Mouse (Mus musculus) liver, embryonic 13.5 days (tissue): ENCODE measurements around the gene Tbk1. TPM values are rescaled to one million over a fixed set of nuclear protein-coding genes. Genes with fewer than 3 reads are reported as not detected.

ENCODE experiments used
- ATAC-seq: fragments of 200-750 bp; cut with Nextera tagmentation; 2 replicates; pipeline ENCODE4 v1.8.0; 2017; ENCODE audit warnings: low read depth, mild to moderate bottlenecking, moderate number of reproducible peaks, moderate library complexity
- DNase-seq: peaks from one replicate; pipeline ENCODE4 v3.0.0; 2022
- H3K27ac ChIP-seq: fragments of 300-500 bp; sonication (generic); 2 replicates; pipeline ENCODE4 v1.5.1; 2015; ENCODE audit warnings: moderate library complexity, mild to moderate bottlenecking, inconsistent platforms
- H3K27me3 ChIP-seq: fragments of 300-500 bp; sonication (generic); 2 replicates; pipeline ENCODE4 v1.6.1; 2015; ENCODE audit warnings: mild to moderate bottlenecking, inconsistent platforms
- H3K36me3 ChIP-seq: fragments of 300-500 bp; sonication (generic); 2 replicates; pipeline ENCODE4 v1.6.1; 2015; ENCODE audit warnings: mild to moderate bottlenecking, inconsistent platforms
- H3K4me1 ChIP-seq: fragments of 300-500 bp; sonication (generic); replicated peaks from 2 replicates; pipeline ENCODE4 v1.6.1; 2015; ENCODE audit warnings: inconsistent platforms
- H3K4me2 ChIP-seq: fragments of 300-500 bp; sonication (generic); 2 replicates; pipeline ENCODE4 v1.6.1; 2015; ENCODE audit warnings: inconsistent platforms, mild to moderate bottlenecking, moderate library complexity
- H3K4me3 ChIP-seq: fragments of 300-500 bp; sonication (generic); replicated peaks from 2 replicates; pipeline ENCODE4 v1.5.1; 2015; ENCODE audit warnings: mild to moderate bottlenecking, inconsistent platforms
- H3K9ac ChIP-seq: fragments of 300-500 bp; sonication (generic); 2 replicates; pipeline ENCODE4 v1.6.1; 2015; ENCODE audit warnings: mild to moderate bottlenecking, inconsistent platforms
- H3K9me3 ChIP-seq: fragments of 300-500 bp; sonication (generic); replicated peaks from 2 replicates; pipeline ENCODE4 v1.6.1; 2016; ENCODE audit warnings: inconsistent platforms
- WGBS: fragments of 180-500 bp; shearing (Covaris S2); methylation state at CpG from one replicate; pipeline ENCODE4 v1.1.7; 2015; ENCODE audit not compliant: insufficient replicate concordance; 5-methylcytosine and 5-hydroxymethylcytosine counted together
- polyA plus RNA-seq: library from polyadenylated mRNA; unstranded; fragments of >200 nt; fragmentation: Nextera tagmentation; extraction: Ambion mirVana; gene quantifications from 2 replicates; pipeline ENCODE4 v1.2.1, GENCODE M21; 2015

The Tbk1 gene
- polyA plus RNA-seq, 1 experiment from 2014 or later: 18.4 TPM

- no peaks in the 10 kb centered on the region for H3K27me3 ChIP-seq
- 0 out of 2 replicates have a peak, but pooled peaks cover 3% of the 10 kb centered on the region for H3K4me1 ChIP-seq
- no peak for DNase-seq
- WGBS: 78% methylated on average over 7 of the region's 7 CpGs
- no peak overlapping the region; the same call in 1 of the 2 replicates for H3K27ac ChIP-seq
- no peaks in the 10 kb centered on the region for H3K9me3 ChIP-seq
- H3K4me3 ChIP-seq: no peak overlapping the region
- H3K4me2 ChIP-seq: no peak overlapping the region
- H3K9ac ChIP-seq: no peak overlapping the region
- peak; percentile 29; the same call in 1 of the 2 replicates for ATAC-seq
- H3K36me3 ChIP-seq: peaks cover 93% of the 10 kb centered on the region
Measured at GRCm38 (mm10) chr10:121615935-121616334, 29.3 kb upstream of the Tbk1 start.

DNA sequence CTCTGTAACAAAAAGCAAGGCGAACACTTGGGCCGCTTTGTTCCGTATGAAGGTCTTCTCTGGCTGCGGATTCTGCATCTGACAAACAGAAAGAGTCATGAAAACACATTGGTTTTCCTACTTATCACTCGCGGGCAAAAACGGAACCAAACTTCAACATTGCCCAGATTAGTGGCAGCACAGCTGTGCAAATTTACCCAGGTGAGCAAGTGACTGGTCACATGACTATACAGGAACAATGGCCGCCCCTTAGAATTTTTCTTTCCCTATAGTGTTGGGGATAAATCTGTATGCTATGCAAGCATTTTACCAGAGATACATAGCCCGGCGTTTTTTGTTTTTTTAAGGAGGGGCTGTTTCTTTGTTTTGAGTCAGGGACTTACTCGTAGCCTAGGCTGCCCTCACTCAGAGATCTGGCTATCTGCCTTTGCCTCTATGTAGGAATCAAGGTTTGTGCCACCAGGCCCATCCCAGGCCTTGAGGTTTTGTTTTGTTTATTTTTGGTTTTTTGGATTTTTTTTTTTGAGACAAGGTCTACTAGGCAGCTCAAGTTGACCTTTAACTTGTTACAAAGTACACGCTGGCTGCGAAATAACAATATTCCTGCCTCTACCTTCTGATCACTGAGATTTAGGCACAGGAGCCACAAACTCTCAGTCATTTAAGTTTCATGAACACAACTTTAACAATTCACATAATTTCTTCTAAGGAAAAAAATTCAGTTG, 28.7 kb upstream of the Tbk1 start:
- Histone ChIP-seq H3K27me3 (no peaks in the 10 kb centered on the region), H3K4me2 (no peak overlapping the region), H3K4me3 (no peak overlapping the region), H3K27ac (no peak overlapping the region), H3K36me3 (peaks cover 93% of the 10 kb centered on the region), H3K9me3 (no peaks in the 10 kb centered on the region), H3K4me1 (0 out of 2 replicates have a peak, but pooled peaks cover 3% of the 10 kb centered on the region), H3K9ac (no peak overlapping the region)
- WGBS: 83% methylated on average over 13 of the region's 13 CpGs
- ATAC-seq (no peak), DNase-seq (no peak)

- H3K9ac ChIP-seq: no peak overlapping the region
- DNase-seq (no peak), ATAC-seq (no peak)
- no peak overlapping the region for H3K4me2 ChIP-seq
- no peaks in the 10 kb centered on the region for H3K9me3 ChIP-seq
- H3K4me3 ChIP-seq: no peak overlapping the region
- H3K4me1 ChIP-seq: 0 out of 2 replicates have a peak, but pooled peaks cover 3% of the 10 kb centered on the region
- WGBS: 49% methylated on average over 13 of the region's 13 CpGs
- H3K27me3 ChIP-seq: no peaks in the 10 kb centered on the region
- H3K27ac ChIP-seq: no peak overlapping the region
- H3K36me3 ChIP-seq: peaks cover 94% of the 10 kb centered on the region
Measured at GRCm38 (mm10) chr10:121613570-121613969, 27.0 kb upstream of the Tbk1 start.

DNA sequence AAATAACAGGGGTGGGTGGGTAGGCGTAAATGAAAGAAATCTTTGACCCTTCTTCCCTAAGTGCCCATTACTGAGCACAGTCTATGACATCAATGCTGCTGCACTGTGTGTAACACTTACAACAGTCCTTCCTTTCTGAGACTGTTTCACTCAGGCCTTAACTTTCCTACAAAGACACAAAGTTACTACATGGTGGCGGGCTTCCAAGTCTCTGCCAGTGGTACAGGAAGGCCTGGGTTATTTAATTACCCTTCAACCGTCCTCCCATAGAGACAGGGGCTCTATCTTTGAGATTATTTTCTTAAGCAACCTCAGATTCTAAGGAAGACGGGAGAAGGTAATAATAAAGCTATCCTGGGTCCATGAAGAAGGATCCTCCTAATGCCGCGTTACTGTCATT, 25.9 kb upstream of the Tbk1 start:
- Histone ChIP-seq H3K4me2 (no peak overlapping the region), H3K4me3 (no peak overlapping the region), H3K9me3 (no peaks in the 10 kb centered on the region), H3K36me3 (peaks cover 94% of the 10 kb centered on the region), H3K4me1 (0 out of 2 replicates have a peak, but pooled peaks cover 3% of the 10 kb centered on the region), H3K27ac (no peak overlapping the region), H3K9ac (no peak overlapping the region), H3K27me3 (no peaks in the 10 kb centered on the region)
- no peak for DNase-seq
- WGBS: 83% methylated on average over 6 of the region's 6 CpGs
- no peak for ATAC-seq

GRCm38 (mm10) chr10:121611587-121611986, 25.0 kb upstream of the Tbk1 start:
- no peak overlapping the region for H3K27ac ChIP-seq
- H3K9me3 ChIP-seq: no peaks in the 10 kb centered on the region
- H3K4me3 ChIP-seq: no peak overlapping the region
- DNase-seq (no peak), ATAC-seq (no peak)
- 0 out of 2 replicates have a peak, but pooled peaks cover 3% of the 10 kb centered on the region for H3K4me1 ChIP-seq
- no peaks in the 10 kb centered on the region for H3K27me3 ChIP-seq
- peaks cover 94% of the 10 kb centered on the region for H3K36me3 ChIP-seq
- no peak overlapping the region for H3K4me2 ChIP-seq
- H3K9ac ChIP-seq: no peak overlapping the region
- 66% methylated on average over 10 of the region's 10 CpGs for WGBS

DNA sequence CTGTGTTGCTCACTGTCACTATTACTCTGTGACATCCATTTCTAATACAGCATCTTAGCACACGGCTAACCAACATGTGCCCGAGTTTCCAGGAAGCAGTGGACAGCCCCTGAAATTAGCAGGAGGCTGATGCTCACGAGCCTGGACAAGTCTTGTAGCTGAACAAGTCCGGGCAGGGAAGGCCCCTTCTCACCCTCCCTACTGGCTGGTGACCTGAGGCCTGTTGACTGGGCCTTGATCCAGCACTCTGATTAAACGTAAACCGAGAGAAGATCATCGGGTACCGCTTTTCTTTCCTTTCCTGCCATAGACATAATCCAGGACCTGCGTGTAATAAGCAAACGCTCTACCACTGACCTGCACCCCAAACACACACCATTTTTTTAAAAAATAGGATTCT, 21.6 kb upstream of the Tbk1 start:
- ATAC-seq (no peak), DNase-seq (no peak)
- no peaks in the 10 kb centered on the region; the same call in 1 of the 2 replicates for H3K9me3 ChIP-seq
- H3K36me3 ChIP-seq: peaks cover 96% of the 10 kb centered on the region
- no peaks in the 10 kb centered on the region for H3K27me3 ChIP-seq
- no peak overlapping the region for H3K27ac ChIP-seq
- 90% methylated on average over 10 of the region's 10 CpGs for WGBS
- peaks cover 4% of the 10 kb centered on the region; the same call in 1 of the 2 replicates for H3K4me1 ChIP-seq
- no peak overlapping the region for H3K4me2 ChIP-seq
- H3K4me3 ChIP-seq: no peak overlapping the region
- H3K9ac ChIP-seq: no peak overlapping the region

GRCm38 (mm10) chr10:121604632-121605344, 18.2 kb upstream of the Tbk1 start:
- ATAC-seq: peak; percentile 66; the same call in 1 of the 2 replicates
- Histone ChIP-seq H3K36me3 (peaks cover 98% of the 10 kb centered on the region), H3K9ac (no peak overlapping the region), H3K27me3 (no peaks in the 10 kb centered on the region), H3K4me1 (peaks cover 4% of the 10 kb centered on the region; the same call in 1 of the 2 replicates), H3K4me3 (no peak overlapping the region), H3K27ac (no peak overlapping the region), H3K4me2 (no peak overlapping the region), H3K9me3 (no peaks in the 10 kb centered on the region; the same call in 1 of the 2 replicates)
- WGBS: 88% methylated on average over 13 of the region's 13 CpGs
- no peak for DNase-seq

- 85% methylated on average over 4 of the region's 4 CpGs for WGBS
- no peak overlapping the region for H3K27ac ChIP-seq
- H3K9me3 ChIP-seq: no peaks in the 10 kb centered on the region; the same call in 1 of the 2 replicates
- no peaks in the 10 kb centered on the region for H3K27me3 ChIP-seq
- peaks cover 4% of the 10 kb centered on the region; the same call in 1 of the 2 replicates for H3K4me1 ChIP-seq
- DNase-seq (no peak), ATAC-seq (no peak)
- peaks cover 100% of the 10 kb centered on the region for H3K36me3 ChIP-seq
- H3K4me2 ChIP-seq: no peak overlapping the region
- H3K9ac ChIP-seq: no peak overlapping the region
- no peak overlapping the region for H3K4me3 ChIP-seq
Measured at GRCm38 (mm10) chr10:121603556-121603955, 17.0 kb upstream of the Tbk1 start.

- 80% methylated on average over 6 of the region's 6 CpGs for WGBS
- no peaks in the 10 kb centered on the region for H3K27me3 ChIP-seq
- no peaks in the 10 kb centered on the region; the same call in 1 of the 2 replicates for H3K9me3 ChIP-seq
- H3K27ac ChIP-seq: no peak overlapping the region
- peaks cover 8% of the 10 kb centered on the region; the same call in 1 of the 2 replicates for H3K4me1 ChIP-seq
- H3K4me2 ChIP-seq: no peak overlapping the region
- DNase-seq: no peak
- H3K9ac ChIP-seq: no peak overlapping the region
- peaks cover 98% of the 10 kb centered on the region for H3K36me3 ChIP-seq
- no peak overlapping the region for H3K4me3 ChIP-seq
- ATAC-seq: no peak
Measured at GRCm38 (mm10) chr10:121601272-121601671, 14.7 kb upstream of the Tbk1 start.

DNA sequence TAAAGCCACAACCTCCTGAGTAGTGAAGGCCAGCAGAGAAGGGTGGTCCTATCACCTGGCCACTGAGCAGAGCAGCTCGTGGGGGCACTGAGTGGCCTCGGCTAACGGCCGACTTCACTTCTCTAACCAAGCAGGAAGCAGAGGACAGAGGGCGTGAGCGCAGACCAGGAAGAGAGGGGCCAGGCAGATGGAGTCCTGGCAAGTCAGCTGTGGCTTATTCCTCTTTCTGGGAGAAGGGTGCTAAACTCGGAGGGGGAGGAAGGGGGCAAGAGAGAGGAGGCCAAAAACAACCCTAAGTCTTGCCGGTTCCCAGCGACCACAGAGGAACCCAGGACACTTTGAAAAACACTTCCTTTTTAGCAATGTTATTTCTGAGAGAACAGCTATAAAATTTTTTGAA, 10.0 kb upstream of the Tbk1 start:
- 0 out of 2 replicates have a peak, but pooled peaks cover 4% of the 10 kb centered on the region for H3K4me1 ChIP-seq
- 39% methylated on average over 9 of the region's 9 CpGs for WGBS
- H3K36me3 ChIP-seq: peaks cover 93% of the 10 kb centered on the region
- H3K4me3 ChIP-seq: no peak overlapping the region
- no peak overlapping the region; the same call in 1 of the 2 replicates for H3K27ac ChIP-seq
- DNase-seq: no peak
- H3K4me2 ChIP-seq: no peak overlapping the region
- no peaks in the 10 kb centered on the region for H3K27me3 ChIP-seq
- H3K9ac ChIP-seq: no peak overlapping the region
- no peaks in the 10 kb centered on the region for H3K9me3 ChIP-seq
- no peak for ATAC-seq

DNA sequence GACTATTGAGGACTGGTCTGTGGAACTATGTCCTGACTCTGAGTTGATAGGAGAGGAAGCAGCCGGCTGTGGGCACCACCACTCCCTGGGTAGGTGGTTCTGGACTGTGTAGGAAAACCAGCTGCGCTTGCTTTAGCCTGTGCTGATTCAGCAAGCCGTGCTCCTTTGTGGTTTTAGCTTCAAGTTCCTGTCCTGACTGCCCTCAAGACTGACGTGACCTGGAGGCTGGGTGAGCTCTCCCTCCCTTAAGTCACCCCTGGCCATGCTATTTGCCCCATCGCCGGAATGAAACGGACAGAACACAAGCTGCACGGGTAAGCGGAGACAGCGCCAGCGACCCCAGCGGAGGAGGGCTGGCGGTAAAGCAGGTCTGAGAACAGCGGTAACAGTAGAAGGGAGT, 4.5 kb upstream of the Tbk1 start:
- Histone ChIP-seq H3K27me3 (no peaks in the 10 kb centered on the region), H3K4me2 (no peak overlapping the region), H3K9me3 (no peaks in the 10 kb centered on the region), H3K4me3 (no peak overlapping the region), H3K36me3 (peaks cover 58% of the 10 kb centered on the region), H3K9ac (no peak overlapping the region), H3K27ac (0 out of 2 replicates have a peak overlapping the region, but pooled peaks have one; percentile 36), H3K4me1 (peaks cover 20% of the 10 kb centered on the region)
- 58% methylated on average over 14 of the region's 14 CpGs for WGBS
- no peak for DNase-seq
- ATAC-seq: no peak
